Mouse (Mus musculus) megakaryocyte, embryonic 14.5 days (primary cell): ENCODE results near the gene Hcn2.

ENCODE experiments used
- FLI1 ChIP-seq: IDR thresholded peaks from 2 replicates; pipeline ENCODE4 v1.6.1; 2012; ENCODE audit warnings: low read length, inconsistent platforms, mixed read lengths
- GATA1 ChIP-seq: IDR thresholded peaks from 3 replicates; pipeline ENCODE4 v1.6.1; 2012; ENCODE audit warnings: mixed read lengths, low read length, inconsistent platforms, borderline replicate concordance

- TF ChIP-seq GATA1 (no peak), FLI1 (no peak)
These were observed 33.9 kb upstream of the Hcn2 start for GRCm38 (mm10) chr10:79682551-79682915.
